Mouse (Mus musculus) forebrain, embryonic 11.5 days (tissue): ENCODE results near the gene Mt4. TPM values are rescaled to one million over a fixed set of nuclear protein-coding genes. Genes with fewer than 3 reads are reported as not detected.

ENCODE experiments used
- ATAC-seq: fragments of 200-750 bp; cut with Nextera tagmentation; replicated peaks from 2 replicates; pipeline ENCODE4 v1.8.0; 2017; ENCODE audit warnings: moderate TSS enrichment; ENCODE audit not compliant: low FRiP score
- DNase-seq: peaks from one replicate; pipeline ENCODE4 v3.0.0-alpha.2; 2017; ENCODE audit warnings: low spot score
- H3K27ac ChIP-seq: fragments of 300-500 bp; sonication (generic); 2 replicates; pipeline ENCODE4 v1.5.1; 2014; ENCODE audit warnings: low read depth, low read length
- H3K27me3 ChIP-seq: fragments of 300-500 bp; sonication (generic); 2 replicates; pipeline ENCODE4 v1.6.1; 2014; ENCODE audit warnings: mild to moderate bottlenecking, low read length, mixed read lengths; ENCODE audit not compliant: control insufficient read depth, insufficient read depth
- H3K36me3 ChIP-seq: fragments of 300-500 bp; sonication (generic); 2 replicates; pipeline ENCODE4 v1.6.1; 2014; ENCODE audit warnings: mild to moderate bottlenecking, low read length, moderate library complexity, mixed read lengths; ENCODE audit not compliant: control insufficient read depth, insufficient read depth
- H3K4me1 ChIP-seq: fragments of 300-500 bp; sonication (generic); replicated peaks from 2 replicates; pipeline ENCODE4 v1.6.1; 2014; ENCODE audit warnings: low read length, mixed read lengths; ENCODE audit not compliant: control insufficient read depth, insufficient read depth
- H3K4me2 ChIP-seq: fragments of 300-500 bp; sonication (generic); 2 replicates; pipeline ENCODE4 v1.6.1; 2014; ENCODE audit warnings: low read depth, mild to moderate bottlenecking, low read length, moderate library complexity, mixed read lengths; ENCODE audit not compliant: severe bottlenecking
- H3K4me3 ChIP-seq: fragments of 300-500 bp; sonication (generic); 2 replicates; pipeline ENCODE4 v1.5.1; 2014; ENCODE audit warnings: low read depth, low read length
- H3K9ac ChIP-seq: fragments of 300-500 bp; sonication (generic); 2 replicates; pipeline ENCODE4 v1.6.1; 2014; ENCODE audit warnings: low read length
- H3K9me3 ChIP-seq: fragments of 300-500 bp; sonication (generic); 2 replicates; pipeline ENCODE4 v1.6.1; 2016; ENCODE audit warnings: low read length, mixed read lengths; ENCODE audit not compliant: control insufficient read depth
- WGBS: fragments of 180-500 bp; shearing (Covaris S2); extraction: QIAGEN DNeasy Blood & Tissue Kit; methylation state at CpG from one replicate; pipeline ENCODE4 v1.1.7; 2014; 5-methylcytosine and 5-hydroxymethylcytosine counted together
- polyA plus RNA-seq: library from polyadenylated mRNA; unstranded; fragments of >200 nt; fragmentation: Nextera tagmentation; extraction: Ambion mirVana; gene quantifications from 2 replicates; pipeline ENCODE4 v1.2.1, GENCODE M21; 2014

Gene Mt4
- not detected in 2 replicates for polyA plus RNA-seq

- Histone ChIP-seq H3K36me3 (no peaks in the 10 kb centered on the region), H3K4me1 (no peaks in the 10 kb centered on the region), H3K9ac (no peak within 1 kb of the TSS), H3K4me2 (no peak within 1 kb of the TSS), H3K4me3 (no peak within 1 kb of the TSS), H3K27me3 (no peaks in the 10 kb centered on the region), H3K9me3 (no peaks in the 10 kb centered on the region), H3K27ac (no peak within 1 kb of the TSS)
- no peak for ATAC-seq
- 57% methylated on average over 6 of the region's 6 CpGs for WGBS
- no peak for DNase-seq
Observed at GRCm38 (mm10) chr8:94136933-94137332, at the start of gene Mt4. Gene Mt4, plus strand, starts transcription at chr8:94137197.

- Histone ChIP-seq H3K4me1 (no peaks in the 10 kb centered on the region), H3K27ac (no peak overlapping the region), H3K4me3 (no peak overlapping the region), H3K9me3 (no peaks in the 10 kb centered on the region), H3K36me3 (no peaks in the 10 kb centered on the region), H3K27me3 (no peaks in the 10 kb centered on the region), H3K4me2 (no peak overlapping the region), H3K9ac (no peak overlapping the region)
- no peak for ATAC-seq
- no peak for DNase-seq
- WGBS: 86% methylated on average over 9 of the region's 9 CpGs
Observed at GRCm38 (mm10) chr8:94087964-94088363, 49.0 kb upstream of the Mt4 start.

GRCm38 (mm10) chr8:94089715-94090114, 47.3 kb upstream of the Mt4 start:
- H3K27me3 ChIP-seq: no peaks in the 10 kb centered on the region
- H3K4me2 ChIP-seq: no peak overlapping the region
- 54% methylated on average over 6 of the region's 6 CpGs for WGBS
- DNase-seq: no peak
- no peaks in the 10 kb centered on the region for H3K4me1 ChIP-seq
- H3K9ac ChIP-seq: no peak overlapping the region
- ATAC-seq: no peak
- no peak overlapping the region for H3K27ac ChIP-seq
- H3K9me3 ChIP-seq: no peaks in the 10 kb centered on the region
- no peak overlapping the region for H3K4me3 ChIP-seq
- H3K36me3 ChIP-seq: no peaks in the 10 kb centered on the region

- ATAC-seq: no peak
- H3K4me1 ChIP-seq: no peaks in the 10 kb centered on the region
- DNase-seq: no peak
- no peak overlapping the region for H3K9ac ChIP-seq
- H3K4me2 ChIP-seq: no peak overlapping the region
- no peaks in the 10 kb centered on the region for H3K9me3 ChIP-seq
- H3K27me3 ChIP-seq: no peaks in the 10 kb centered on the region
- H3K4me3 ChIP-seq: no peak overlapping the region
- no peaks in the 10 kb centered on the region for H3K36me3 ChIP-seq
- WGBS: 91% methylated on average over 9 of the region's 9 CpGs
- no peak overlapping the region for H3K27ac ChIP-seq
Observed at GRCm38 (mm10) chr8:94092848-94093247, 44.1 kb upstream of the Mt4 start.

GRCm38 (mm10) chr8:94094281-94094680, 42.7 kb upstream of the Mt4 start:
- Histone ChIP-seq H3K4me1 (no peaks in the 10 kb centered on the region), H3K9ac (no peak overlapping the region), H3K27ac (no peak overlapping the region), H3K36me3 (no peaks in the 10 kb centered on the region), H3K4me3 (no peak overlapping the region), H3K9me3 (no peaks in the 10 kb centered on the region), H3K4me2 (no peak overlapping the region), H3K27me3 (no peaks in the 10 kb centered on the region)
- ATAC-seq (no peak), DNase-seq (no peak)
- 80% methylated on average over 6 of the region's 6 CpGs for WGBS

- Histone ChIP-seq H3K4me3 (peak within 1 kb of the TSS; percentile 58), H3K27me3 (no peaks in the 10 kb centered on the region), H3K4me1 (no peaks in the 10 kb centered on the region), H3K9ac (peak within 1 kb of the TSS; percentile 75), H3K27ac (peak within 1 kb of the TSS; percentile 97), H3K9me3 (no peaks in the 10 kb centered on the region), H3K4me2 (peak within 1 kb of the TSS; percentile 62), H3K36me3 (no peaks in the 10 kb centered on the region)
- DNase-seq (peak; percentile 100), ATAC-seq (peak; percentile 98)
- 2% methylated on average over 61 of the region's 61 CpGs for WGBS
Observed at GRCm38 (mm10) chr8:94098081-94098974, 38.7 kb upstream of the Mt4 start, which contains the start of gene Bbs2. Gene Bbs2, minus strand, starts transcription at chr8:94098928.

GRCm38 (mm10) chr8:94098996-94099395, 38.0 kb upstream of the Mt4 start:
- Histone ChIP-seq H3K9me3 (no peaks in the 10 kb centered on the region), H3K36me3 (no peaks in the 10 kb centered on the region), H3K4me2 (peak overlapping the region; percentile 62), H3K9ac (peak overlapping the region; percentile 75), H3K4me1 (no peaks in the 10 kb centered on the region), H3K4me3 (peak overlapping the region; percentile 58; the same call in 1 of the 2 replicates), H3K27me3 (no peaks in the 10 kb centered on the region), H3K27ac (peak overlapping the region; percentile 97)
- 41% methylated on average over 4 of the region's 4 CpGs for WGBS
- ATAC-seq: no peak
- DNase-seq: no peak

GRCm38 (mm10) chr8:94104146-94104545, 32.9 kb upstream of the Mt4 start:
- ATAC-seq (no peak), DNase-seq (no peak)
- H3K4me3 ChIP-seq: no peak overlapping the region
- H3K4me2 ChIP-seq: no peak overlapping the region
- no peaks in the 10 kb centered on the region for H3K36me3 ChIP-seq
- no peaks in the 10 kb centered on the region for H3K4me1 ChIP-seq
- H3K27me3 ChIP-seq: no peaks in the 10 kb centered on the region
- no peaks in the 10 kb centered on the region for H3K9me3 ChIP-seq
- 53% methylated on average over 5 of the region's 5 CpGs for WGBS
- H3K9ac ChIP-seq: no peak overlapping the region
- no peak overlapping the region for H3K27ac ChIP-seq

GRCm38 (mm10) chr8:94107871-94108270, 29.1 kb upstream of the Mt4 start:
- no peaks in the 10 kb centered on the region for H3K4me1 ChIP-seq
- no peak overlapping the region for H3K9ac ChIP-seq
- H3K9me3 ChIP-seq: no peaks in the 10 kb centered on the region
- 79% methylated on average over 3 of the region's 3 CpGs for WGBS
- H3K4me3 ChIP-seq: no peak overlapping the region
- no peak overlapping the region for H3K27ac ChIP-seq
- no peaks in the 10 kb centered on the region for H3K27me3 ChIP-seq
- no peaks in the 10 kb centered on the region for H3K36me3 ChIP-seq
- ATAC-seq (no peak), DNase-seq (no peak)
- H3K4me2 ChIP-seq: no peak overlapping the region
